17 mouse cellular contexts compared by ENCODE assay signal in genomic region chrX:142437971-142438504, GRCm38 (mm10).
"Had no signal": no experiment of that assay in that cellular context is flagged by ENCODE, and none has a peak within 500 bp of the region (broad histone marks: within the 10 kb centered on the region; RNA-seq: fewer than 3 reads in every experiment).

No protein-coding gene starts in this region.

- H3K4me1 ChIP-seq: lung, embryonic 15.5 days; megakaryocyte, embryonic 14.5 days; midbrain, embryonic 13.5 days; midbrain, embryonic 15.5 days; neural tube, embryonic 12.5 days; stomach, embryonic 15.5 days had no signal

- DNase-seq: lung, adult 2 months; lung, postnatal 14 days; lung, postnatal 36 days; right cerebral cortex, postnatal 14 days; thymus, adult 2 months; thymus, postnatal 25 days; thymus, postnatal 4 days had no signal

- H3K9me3 ChIP-seq: lung, embryonic 15.5 days; megakaryocyte, embryonic 14.5 days; midbrain, embryonic 13.5 days; midbrain, embryonic 15.5 days; neural tube, embryonic 12.5 days; stomach, embryonic 15.5 days had no signal

- H3K4me2 ChIP-seq: lung, embryonic 15.5 days; midbrain, embryonic 11.5 days; midbrain, embryonic 13.5 days; midbrain, embryonic 15.5 days; neural tube, embryonic 12.5 days; stomach, embryonic 15.5 days had no signal

- H3K9ac ChIP-seq: lung, embryonic 15.5 days; midbrain, embryonic 13.5 days; midbrain, embryonic 15.5 days; neural tube, embryonic 12.5 days; stomach, embryonic 15.5 days had no signal

- H3K27ac ChIP-seq: lung, embryonic 15.5 days; macrophage; midbrain, embryonic 13.5 days; midbrain, embryonic 15.5 days; neural tube, embryonic 12.5 days; stomach, embryonic 15.5 days; stomach, postnatal 0 days had no signal

- H3K4me3 ChIP-seq: lung, embryonic 15.5 days; megakaryocyte, embryonic 14.5 days; midbrain, embryonic 13.5 days; midbrain, embryonic 15.5 days; neural tube, embryonic 12.5 days; stomach, embryonic 15.5 days had no signal

- ATAC-seq: lung, postnatal 0 days; midbrain, embryonic 13.5 days; midbrain, embryonic 15.5 days had no signal

- H3K27me3 ChIP-seq: lung, embryonic 15.5 days; neural tube, embryonic 12.5 days; stomach, embryonic 15.5 days had no signal

- H3K36me3 ChIP-seq: lung, embryonic 15.5 days; midbrain, embryonic 13.5 days; midbrain, embryonic 15.5 days; neural tube, embryonic 12.5 days; stomach, embryonic 15.5 days had no signal
